Mouse (Mus musculus): ENCODE results near the gene Mark2. TPM values are rescaled to one million over a fixed set of nuclear protein-coding genes. Genes with fewer than 3 reads are reported as not detected.

Gene Mark2
- polyA plus RNA-seq, 1 experiment from 2014 or later = 47.2 TPM

DNA sequence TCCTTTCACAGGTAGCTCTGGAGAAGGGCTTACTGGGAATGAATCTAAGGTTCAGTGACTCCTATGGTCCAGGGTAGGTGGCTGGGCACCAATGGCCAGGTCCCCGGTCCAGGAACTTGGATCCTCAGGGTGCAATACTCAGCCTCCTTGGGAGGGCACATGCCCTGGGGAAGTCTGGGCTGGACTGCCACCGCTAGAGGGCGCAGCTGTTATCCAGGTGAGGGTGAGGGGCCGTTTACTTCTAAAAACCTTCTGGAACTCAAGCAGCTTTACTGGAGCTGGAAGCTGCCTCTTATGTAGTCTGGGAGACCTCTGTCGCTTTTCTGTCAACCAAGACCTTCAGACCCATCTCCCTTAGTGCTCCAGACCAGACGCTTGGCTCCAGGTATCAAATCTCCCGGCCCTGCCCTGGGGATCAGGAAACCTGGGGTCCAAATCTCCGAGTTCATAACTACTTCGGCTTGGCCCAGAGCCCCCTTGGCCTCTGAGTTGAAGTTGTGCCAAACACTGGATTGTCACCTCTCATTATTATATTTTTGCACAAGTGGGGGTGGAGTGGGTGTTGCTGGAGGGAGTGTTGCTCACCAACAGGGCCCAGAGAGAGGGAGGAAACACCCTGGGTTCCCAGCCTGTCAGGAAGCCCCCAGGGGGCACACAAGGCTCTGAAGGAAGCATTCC is 77.4 kb downstream of the Mark2 start:
- Histone ChIP-seq H3K27me3 (no peaks in the 10 kb centered on the region), H3K9me3 (0 out of 2 replicates have a peak, but pooled peaks cover 3% of the 10 kb centered on the region), H3K4me1 (peaks cover 40% of the 10 kb centered on the region), H3K9ac (0 out of 2 replicates have a peak overlapping the region, but pooled peaks have one; percentile 12), H3K4me2 (no peak overlapping the region), H3K4me3 (no peak overlapping the region), H3K27ac (peak overlapping the region; percentile 12), H3K36me3 (no peaks in the 10 kb centered on the region)
- ATAC-seq (ENCODE audit: insufficient number of reproducible peaks, insufficient read depth, low FRiP score, low TSS enrichment, low read depth) = no peak
- WGBS = 14% methylated on average over 9 of the region's 9 CpGs

DNA sequence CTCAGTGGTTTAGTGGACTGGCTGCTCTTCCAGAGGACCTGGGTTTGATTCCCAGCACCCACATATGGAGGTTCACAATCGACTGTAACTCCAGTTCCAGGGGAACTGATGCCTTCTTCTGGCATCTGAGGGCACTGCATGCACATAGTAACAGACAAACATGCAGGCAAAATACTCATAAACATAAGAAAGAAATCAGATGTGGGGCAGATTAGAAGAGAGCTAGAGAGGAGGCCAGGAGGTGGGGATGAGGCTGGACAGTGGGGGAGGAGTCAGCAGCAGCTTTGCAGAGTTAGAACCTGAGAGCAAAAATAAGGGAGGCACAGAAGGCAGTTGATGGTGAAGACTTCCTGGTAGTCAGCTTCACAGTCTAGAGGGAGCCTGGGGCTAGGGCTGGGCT is 79.1 kb downstream of the Mark2 start:
- Histone ChIP-seq H3K36me3 (no peaks in the 10 kb centered on the region), H3K4me1 (peaks cover 34% of the 10 kb centered on the region), H3K27ac (no peak overlapping the region), H3K4me3 (no peak overlapping the region), H3K27me3 (no peaks in the 10 kb centered on the region), H3K9me3 (0 out of 2 replicates have a peak, but pooled peaks cover 3% of the 10 kb centered on the region), H3K4me2 (no peak overlapping the region), H3K9ac (no peak overlapping the region)
- no peak for ATAC-seq (ENCODE audit: insufficient number of reproducible peaks, insufficient read depth, low FRiP score, low TSS enrichment, low read depth)
- WGBS = 93% methylated on average over 1 of the region's 1 CpGs

DNA sequence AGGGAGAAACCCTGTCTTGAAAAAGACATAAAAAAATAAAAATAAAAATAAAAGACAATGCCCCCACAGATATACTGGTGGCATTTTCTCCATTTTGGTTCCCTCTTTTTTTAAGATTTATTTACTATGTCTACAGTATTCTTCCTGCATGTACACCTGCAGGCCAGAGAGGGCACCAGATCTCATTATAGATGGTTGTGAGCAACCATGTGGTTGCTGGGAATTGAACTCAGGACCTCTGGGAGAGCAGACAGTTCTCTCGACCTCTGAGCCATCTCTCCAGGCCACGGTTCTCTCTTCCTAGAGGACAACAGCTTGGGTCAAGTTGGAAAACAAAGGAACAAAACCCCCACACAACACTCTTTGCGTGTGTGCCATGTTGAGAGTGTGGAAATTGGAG is 79.7 kb downstream of the Mark2 start:
- Histone ChIP-seq H3K27me3 (no peaks in the 10 kb centered on the region), H3K4me2 (no peak overlapping the region), H3K9me3 (0 out of 2 replicates have a peak, but pooled peaks cover 3% of the 10 kb centered on the region), H3K9ac (no peak overlapping the region), H3K4me1 (peaks cover 28% of the 10 kb centered on the region), H3K27ac (no peak overlapping the region), H3K4me3 (no peak overlapping the region), H3K36me3 (no peaks in the 10 kb centered on the region)
- ATAC-seq (ENCODE audit: insufficient number of reproducible peaks, insufficient read depth, low FRiP score, low TSS enrichment, low read depth) = no peak
- WGBS = 92% methylated on average over 3 of the region's 3 CpGs

DNA sequence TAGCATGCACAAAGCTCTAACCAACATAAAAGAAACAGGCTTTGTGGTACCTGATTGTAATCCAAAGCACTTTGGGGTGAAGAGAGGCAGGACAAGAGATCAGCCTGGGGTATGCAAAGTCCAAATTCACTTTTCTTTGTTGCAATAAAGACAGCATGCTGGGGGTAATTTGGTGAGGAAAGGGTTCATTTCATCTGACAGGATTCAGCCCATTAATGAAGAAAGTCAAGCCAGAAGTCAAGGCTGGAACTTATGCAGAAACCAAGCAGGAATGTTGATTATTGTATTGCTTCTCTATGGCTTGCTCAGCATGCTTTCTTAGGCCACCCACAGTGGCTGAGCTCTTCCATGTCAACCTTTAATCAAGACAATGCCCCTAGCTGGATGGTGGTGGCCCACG is 80.2 kb downstream of the Mark2 start:
- no peak overlapping the region for H3K9ac ChIP-seq
- 0 out of 2 replicates have a peak, but pooled peaks cover 3% of the 10 kb centered on the region for H3K9me3 ChIP-seq
- no peaks in the 10 kb centered on the region for H3K27me3 ChIP-seq
- no peak overlapping the region for H3K4me2 ChIP-seq
- H3K36me3 ChIP-seq = no peaks in the 10 kb centered on the region
- WGBS = 94% methylated on average over 1 of the region's 1 CpGs
- no peak overlapping the region for H3K27ac ChIP-seq
- H3K4me3 ChIP-seq = no peak overlapping the region
- peaks cover 23% of the 10 kb centered on the region for H3K4me1 ChIP-seq
- ATAC-seq (ENCODE audit: insufficient number of reproducible peaks, insufficient read depth, low FRiP score, low TSS enrichment, low read depth) = no peak

DNA sequence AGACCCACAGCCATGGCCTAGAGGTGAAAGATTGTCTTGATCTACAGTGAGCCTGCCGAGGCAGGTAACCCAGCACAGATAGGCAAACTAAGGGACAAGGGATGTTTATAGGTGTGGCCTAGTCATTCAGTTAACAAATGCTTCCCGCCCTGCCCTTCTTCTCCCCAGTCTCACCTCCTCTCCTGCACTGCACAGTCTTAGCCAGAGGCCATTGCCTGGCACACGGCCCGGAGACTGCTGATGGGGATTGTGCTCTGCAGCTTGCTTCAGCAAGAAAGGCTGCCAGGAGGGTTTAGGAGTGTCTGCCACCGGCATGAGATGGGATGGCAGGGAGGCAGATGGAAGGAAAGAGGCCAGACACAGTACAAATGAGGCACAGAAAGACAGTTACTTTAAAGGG is 83.8 kb downstream of the Mark2 start:
- no peaks in the 10 kb centered on the region for H3K36me3 ChIP-seq
- WGBS = 74% methylated on average over 5 of the region's 5 CpGs

DNA sequence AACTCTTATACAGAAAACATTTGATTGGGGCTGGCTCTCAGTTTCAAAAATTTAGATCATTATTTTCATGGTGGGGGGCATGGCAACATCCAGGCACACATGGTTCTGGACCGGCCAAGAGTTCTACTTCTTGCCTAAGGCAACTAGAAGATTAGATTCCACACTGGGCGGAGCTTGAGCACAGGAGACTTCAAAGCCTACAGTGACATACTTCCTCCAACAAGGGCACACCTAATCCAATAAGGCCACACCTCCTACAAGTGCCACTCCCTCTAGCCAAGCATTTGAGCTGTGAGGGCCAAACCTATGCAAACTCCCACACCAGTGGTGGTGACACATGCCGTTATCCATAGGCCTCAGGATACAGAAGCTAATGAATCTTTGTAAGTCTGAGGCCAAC is 95.6 kb downstream of the Mark2 start:
- H3K4me3 ChIP-seq = no peak overlapping the region
- H3K27ac ChIP-seq = no peak overlapping the region
- 62% methylated on average over 3 of the region's 3 CpGs for WGBS
- peaks cover 4% of the 10 kb centered on the region; the same call in 1 of the 2 replicates for H3K4me1 ChIP-seq
- H3K36me3 ChIP-seq = no peaks in the 10 kb centered on the region
- no peaks in the 10 kb centered on the region for H3K9me3 ChIP-seq
- no peak overlapping the region for H3K9ac ChIP-seq
- H3K27me3 ChIP-seq = no peaks in the 10 kb centered on the region
- no peak for ATAC-seq (ENCODE audit: insufficient number of reproducible peaks, insufficient read depth, low FRiP score, low TSS enrichment, low read depth)
- no peak overlapping the region for H3K4me2 ChIP-seq

More for the DNA sequence above, 83.8 kb downstream of the Mark2 start:
- Histone ChIP-seq H3K27ac (no peak overlapping the region), H3K27me3 (no peaks in the 10 kb centered on the region), H3K9me3 (0 out of 2 replicates have a peak, but pooled peaks cover 3% of the 10 kb centered on the region), H3K4me3 (no peak overlapping the region), H3K4me1 (no peaks in the 10 kb centered on the region), H3K4me2 (no peak overlapping the region), H3K9ac (no peak overlapping the region)
- ATAC-seq (ENCODE audit: insufficient number of reproducible peaks, insufficient read depth, low FRiP score, low TSS enrichment, low read depth) = no peak

DNA sequence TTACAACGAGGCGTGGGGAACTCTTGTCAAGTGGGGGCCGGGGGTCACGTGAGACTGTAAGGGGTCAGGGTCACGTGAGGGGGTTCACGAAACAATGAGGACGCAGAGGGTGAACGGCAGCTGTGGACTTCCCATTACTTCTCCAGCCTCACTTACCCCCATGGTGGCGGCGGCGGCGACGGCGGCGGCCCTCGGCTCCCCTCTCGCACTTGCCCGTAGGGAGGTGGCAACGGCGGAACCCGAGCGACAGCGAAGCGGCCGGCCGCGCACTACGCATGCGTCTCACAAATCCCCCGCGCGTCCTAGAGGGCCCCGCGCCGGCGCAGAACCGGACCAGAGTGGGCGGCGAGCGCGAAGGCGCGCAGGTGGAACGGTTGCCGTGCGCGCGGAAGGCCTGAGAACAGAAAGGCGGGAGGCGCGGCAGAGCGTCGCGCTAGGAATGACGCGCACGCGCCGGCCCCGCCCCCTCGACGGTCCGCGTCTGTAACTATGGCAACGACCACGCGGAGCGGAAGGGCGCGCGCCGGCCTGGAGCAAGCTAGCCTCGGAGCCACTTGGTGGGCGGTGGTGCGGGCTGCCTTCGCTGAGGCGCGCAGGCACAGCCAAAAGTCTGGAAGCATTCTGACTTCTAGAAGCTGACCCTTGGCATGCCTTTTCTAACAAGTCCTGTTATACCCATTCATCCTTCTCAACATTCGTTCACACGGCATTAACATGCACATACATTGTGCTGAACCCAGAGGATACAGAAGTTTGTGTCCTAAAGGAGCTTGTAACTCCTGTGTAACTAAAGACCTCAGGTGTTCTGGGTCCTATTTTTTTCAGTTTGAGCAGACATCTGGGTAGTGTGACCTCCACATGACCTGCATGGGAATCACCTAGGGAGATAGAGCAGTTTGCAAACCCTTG is 100.6 kb downstream of the Mark2 start, which contains the start of gene Naa40:
Gene Naa40, minus strand, starts transcription at position 402 of the 909 bp plus-strand sequence.
- Histone ChIP-seq H3K36me3 (0 out of 2 replicates have a peak, but pooled peaks cover 6% of the 10 kb centered on the region), H3K27me3 (no peaks in the 10 kb centered on the region), H3K4me2 (peak within 1 kb of the TSS; percentile 92), H3K9me3 (no peaks in the 10 kb centered on the region), H3K27ac (peak within 1 kb of the TSS; percentile 77), H3K4me1 (peaks cover 14% of the 10 kb centered on the region), H3K9ac (peak within 1 kb of the TSS; percentile 92), H3K4me3 (peak within 1 kb of the TSS; percentile 76)
- WGBS = under 1% methylated on average over 77 of the region's 80 CpGs
- peak; percentile 91 for ATAC-seq (ENCODE audit: insufficient number of reproducible peaks, insufficient read depth, low FRiP score, low TSS enrichment, low read depth)

DNA sequence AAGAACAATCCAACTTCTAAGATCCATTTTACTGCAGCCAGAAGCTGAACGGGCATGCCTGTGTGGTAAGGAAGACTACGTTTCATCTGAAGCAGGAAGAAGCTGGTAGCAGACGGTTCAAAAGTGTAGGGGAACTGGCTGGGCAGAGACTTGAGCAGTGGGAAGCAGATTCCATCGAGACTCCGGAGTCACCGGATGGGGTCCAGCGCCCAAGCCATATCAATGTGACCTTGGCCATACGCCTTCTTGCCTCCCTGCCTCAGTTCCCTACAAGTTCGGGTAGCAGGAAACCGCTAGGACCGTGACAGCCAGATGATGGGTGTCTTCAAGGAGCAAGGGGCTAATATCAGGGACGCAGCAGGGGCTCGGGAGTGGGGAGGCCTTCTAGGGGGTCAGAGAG is 101.4 kb downstream of the Mark2 start:
- Histone ChIP-seq H3K9me3 (no peaks in the 10 kb centered on the region), H3K27me3 (no peaks in the 10 kb centered on the region), H3K4me1 (peaks cover 14% of the 10 kb centered on the region), H3K4me2 (peak overlapping the region; percentile 92), H3K4me3 (peak overlapping the region; percentile 76), H3K27ac (peak overlapping the region; percentile 77), H3K36me3 (0 out of 2 replicates have a peak, but pooled peaks cover 6% of the 10 kb centered on the region), H3K9ac (peak overlapping the region; percentile 92)
- 2% methylated on average over 13 of the region's 13 CpGs for WGBS
- no peak for ATAC-seq (ENCODE audit: insufficient number of reproducible peaks, insufficient read depth, low FRiP score, low TSS enrichment, low read depth)

DNA sequence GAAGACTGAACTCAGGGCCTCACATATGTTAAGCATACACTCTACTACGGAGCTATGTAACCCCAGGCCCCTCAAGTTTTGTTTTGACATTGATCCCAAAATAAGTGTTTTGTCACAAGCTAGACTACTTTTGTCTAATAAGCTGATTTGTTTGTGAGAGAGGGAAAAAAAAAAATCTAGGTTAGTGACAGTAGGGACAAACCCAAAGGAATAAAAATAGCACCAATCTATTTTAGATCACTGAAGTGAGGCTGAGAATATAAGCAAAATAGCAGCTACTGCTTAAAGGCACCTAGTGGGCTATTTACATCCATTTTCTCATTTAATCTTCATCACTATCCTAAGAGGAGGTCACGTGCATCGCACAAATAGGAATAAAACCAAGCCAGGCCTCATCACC is 102.1 kb downstream of the Mark2 start:
- H3K9ac ChIP-seq = peak overlapping the region; percentile 92
- no peaks in the 10 kb centered on the region for H3K27me3 ChIP-seq
- H3K4me3 ChIP-seq = peak overlapping the region; percentile 76
- 82% methylated on average over 3 of the region's 3 CpGs for WGBS
- H3K4me1 ChIP-seq = peaks cover 17% of the 10 kb centered on the region
- H3K4me2 ChIP-seq = peak overlapping the region; percentile 92
- no peaks in the 10 kb centered on the region for H3K9me3 ChIP-seq
- no peak overlapping the region for H3K27ac ChIP-seq
- no peak for ATAC-seq (ENCODE audit: insufficient number of reproducible peaks, insufficient read depth, low FRiP score, low TSS enrichment, low read depth)
- H3K36me3 ChIP-seq = 0 out of 2 replicates have a peak, but pooled peaks cover 6% of the 10 kb centered on the region

DNA sequence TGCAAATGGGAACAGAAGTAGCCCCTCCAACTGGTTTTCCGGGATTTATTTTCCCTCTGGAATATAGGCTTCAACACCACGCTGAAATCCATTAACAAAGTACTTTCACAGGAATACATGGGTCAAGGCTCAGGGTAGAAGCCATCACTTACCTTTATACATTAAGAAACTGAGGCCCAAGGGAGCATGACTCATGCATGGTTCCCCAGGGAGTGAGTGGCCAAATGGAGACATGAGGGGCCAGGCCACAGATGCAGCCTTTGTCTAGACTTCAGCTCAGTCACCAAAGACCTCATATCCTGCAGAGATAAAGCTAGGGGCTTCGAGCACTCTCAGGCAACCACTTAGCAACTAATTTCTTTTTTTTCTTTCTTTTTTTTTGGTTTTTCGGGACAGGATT is 104.9 kb downstream of the Mark2 start:
- WGBS = 96% methylated on average over 4 of the region's 4 CpGs
- Histone ChIP-seq H3K27me3 (no peaks in the 10 kb centered on the region), H3K9me3 (no peaks in the 10 kb centered on the region), H3K4me1 (peaks cover 17% of the 10 kb centered on the region), H3K36me3 (peaks cover 32% of the 10 kb centered on the region), H3K4me2 (no peak overlapping the region), H3K27ac (no peak overlapping the region), H3K9ac (no peak overlapping the region), H3K4me3 (no peak overlapping the region)
- ATAC-seq (ENCODE audit: insufficient number of reproducible peaks, insufficient read depth, low FRiP score, low TSS enrichment, low read depth) = no peak

DNA sequence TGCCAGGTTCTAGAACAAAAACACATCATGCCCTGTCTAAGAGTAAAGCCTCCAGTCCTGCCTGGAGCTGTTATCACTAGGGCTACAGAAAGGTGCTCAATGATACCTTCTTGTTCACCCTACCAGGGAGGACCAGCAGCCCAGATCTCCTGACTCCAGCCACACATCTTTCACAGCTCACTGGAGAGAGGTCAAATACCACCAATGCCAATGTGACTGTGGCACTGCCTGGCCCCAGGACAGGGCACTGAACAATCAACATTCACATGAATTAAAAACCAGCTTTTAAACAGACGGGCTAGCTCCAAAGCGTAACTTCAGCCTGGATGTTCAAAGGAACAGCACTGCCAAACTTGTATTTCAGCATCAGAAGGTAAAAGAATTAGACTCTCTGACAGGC is 105.6 kb downstream of the Mark2 start:
- Histone ChIP-seq H3K4me1 (peaks cover 13% of the 10 kb centered on the region), H3K36me3 (peaks cover 39% of the 10 kb centered on the region), H3K4me3 (no peak overlapping the region), H3K4me2 (no peak overlapping the region), H3K27me3 (no peaks in the 10 kb centered on the region), H3K9ac (no peak overlapping the region), H3K9me3 (no peaks in the 10 kb centered on the region), H3K27ac (no peak overlapping the region)
- 86% methylated on average over 2 of the region's 2 CpGs for WGBS
- no peak for ATAC-seq (ENCODE audit: insufficient number of reproducible peaks, insufficient read depth, low FRiP score, low TSS enrichment, low read depth)

Measured in embryonic facial prominence, embryonic 13.5 days (tissue).